Mouse (Mus musculus) G1E (cell line): Measurements from ENCODE around the gene Inhbc. TPM values are rescaled to one million over a fixed set of nuclear protein-coding genes. Genes with fewer than 3 reads are reported as not detected.
A peak's percentile ranks its signal among the peaks of the same experiment; 100 is the strongest.

Source experiments
- ATAC-seq: 2 replicates; pipeline ENCODE4 v1.8.0; 2016; ENCODE audit warnings: mild to moderate bottlenecking; ENCODE audit not compliant: insufficient number of reproducible peaks, poor library complexity, low FRiP score, severe bottlenecking; ENCODE audit errors: extremely low read depth
- DNase-seq: peaks from one replicate; pipeline ENCODE4 v3.0.0; 2012; ENCODE audit warnings: low spot score
- H3K27me3 ChIP-seq: 2 replicates; pipeline ENCODE4 v1.6.1; 2012; ENCODE audit warnings: mild to moderate bottlenecking, low read length, inconsistent platforms; ENCODE audit not compliant: insufficient read depth
- H3K36me3 ChIP-seq: replicated peaks from 2 replicates; pipeline ENCODE3; 2012; ENCODE audit warnings: mild to moderate bottlenecking, inconsistent platforms
- H3K4me1 ChIP-seq: 2 replicates; pipeline ENCODE4 v1.6.1; 2012; ENCODE audit warnings: low read depth, low read length, inconsistent platforms, mixed read lengths; ENCODE audit not compliant: insufficient read depth
- H3K4me3 ChIP-seq: 2 replicates; pipeline ENCODE4 v1.5.1; 2012; ENCODE audit warnings: low read depth, mild to moderate bottlenecking, inconsistent platforms, low read length, moderate library complexity, mixed read lengths
- H3K9me3 ChIP-seq: replicated peaks from 2 replicates; pipeline ENCODE4 v1.6.1; 2012; ENCODE audit warnings: inconsistent platforms
- CTCF ChIP-seq: IDR thresholded peaks from 2 replicates; pipeline ENCODE4 v1.5.1; 2012; ENCODE audit warnings: low read depth, low read length, inconsistent platforms, mixed read lengths
- GATA1 ChIP-seq: IDR thresholded peaks from 2 replicates; pipeline ENCODE4 v1.6.1; 2012; ENCODE audit warnings: borderline replicate concordance, low read length, inconsistent platforms, mixed read lengths
- GATA2 ChIP-seq: IDR thresholded peaks from 2 replicates; pipeline ENCODE4 v1.6.1; 2012; ENCODE audit warnings: low read depth, low read length, inconsistent platforms, borderline replicate concordance
- POLR2AphosphoS5 ChIP-seq: IDR thresholded peaks from 2 replicates; pipeline ENCODE4 v1.6.1; 2012; ENCODE audit warnings: low read depth, low read length, inconsistent platforms; ENCODE audit not compliant: insufficient replicate concordance
- TAL1 ChIP-seq: conservative IDR thresholded peaks from 2 replicates; pipeline ENCODE4 v1.6.1; 2012; ENCODE audit warnings: low read depth, low read length, inconsistent platforms, mixed read lengths
- polyA plus RNA-seq: library from polyadenylated mRNA; stranded (reverse); fragments of >175 nt; gene quantifications from 2 replicates; pipeline ENCODE4 v1.2.3, GENCODE M21; 2012
- total RNA-seq, 2 experiments: library from RNA; stranded (forward) in 1 of 2; stranded (reverse) in 1 of 2; fragments of 200-1000 nt in 1 of 2; fragments of >200 nt in 1 of 2; fragmentation: Nextera tagmentation in 1 of 2; gene quantifications; 2 replicates each; pipeline ENCODE4 v1.2.3; 2014 to 2017

Gene Inhbc
- total and polyA plus RNA-seq, 3 experiments, result 0.05 TPM; not detected in 2

DNA sequence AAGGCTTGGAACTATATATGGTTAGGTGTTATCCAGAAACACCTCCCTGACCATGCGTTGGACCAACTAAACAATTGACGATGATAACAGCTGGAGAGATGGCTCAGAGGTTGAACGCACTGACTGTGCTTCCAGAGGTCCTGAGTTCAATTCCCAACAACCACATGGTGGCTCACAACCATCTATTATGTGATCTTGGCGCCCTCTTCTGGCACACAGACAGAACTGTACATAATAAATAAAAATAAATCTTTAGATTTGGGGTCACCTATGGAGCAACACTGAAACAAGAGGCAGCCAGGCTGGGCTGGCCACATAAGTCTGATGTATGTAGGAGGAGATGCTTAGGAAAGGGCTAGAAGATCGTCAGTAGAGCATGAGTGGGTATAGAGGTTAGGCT, 37.1 kb downstream of the Inhbc start:
- TF ChIP-seq CTCF (no peak), TAL1 (no peak), POLR2AphosphoS5 (no peak), GATA2 (no peak), GATA1 (no peak)
- H3K9me3 ChIP-seq, result no peaks in the 10 kb centered on the region
- peaks cover 47% of the 10 kb centered on the region for H3K36me3 ChIP-seq
- DNase-seq, result no peak
- no peak overlapping the region for H3K4me3 ChIP-seq
- H3K4me1 ChIP-seq, result peaks cover 62% of the 10 kb centered on the region
- peaks cover 15% of the 10 kb centered on the region for H3K27me3 ChIP-seq
- ATAC-seq, result no peak

GRCm38 (mm10) chr10:127332211-127332874, 37.9 kb downstream of the Inhbc start:
- H3K4me3 ChIP-seq, result no peak overlapping the region
- no peak for ATAC-seq
- H3K27me3 ChIP-seq, result peaks cover 9% of the 10 kb centered on the region; the same call in 1 of the 2 replicates
- peaks cover 55% of the 10 kb centered on the region for H3K36me3 ChIP-seq
- no peak for DNase-seq
- peaks cover 62% of the 10 kb centered on the region for H3K4me1 ChIP-seq
- no peaks in the 10 kb centered on the region for H3K9me3 ChIP-seq
- TF ChIP-seq POLR2AphosphoS5 (no peak), CTCF (peak; percentile 53), GATA1 (no peak), TAL1 (no peak), GATA2 (no peak)

DNA sequence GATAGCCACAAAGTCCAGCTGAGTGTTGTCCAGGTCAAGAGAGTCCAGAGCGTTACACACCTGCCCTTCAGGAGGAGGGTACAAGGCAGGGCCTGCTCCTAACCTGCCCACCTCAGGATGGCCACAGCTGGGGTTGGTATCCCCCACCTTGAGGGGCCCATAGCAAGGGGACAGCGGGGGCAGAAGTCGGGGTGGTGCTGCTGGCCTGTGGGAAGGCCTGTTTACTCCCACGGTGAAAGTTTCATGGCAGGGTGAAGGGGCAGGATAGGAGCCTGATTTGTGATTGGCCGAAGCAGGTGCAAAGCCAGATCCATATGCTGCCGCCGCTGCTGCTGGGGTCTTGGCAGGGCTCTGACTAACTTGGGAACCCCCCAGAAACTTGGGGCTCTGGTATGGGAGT, 40.0 kb downstream of the Inhbc start:
- Histone ChIP-seq H3K4me3 (no peak overlapping the region; the same call in 1 of the 2 replicates), H3K9me3 (no peaks in the 10 kb centered on the region), H3K27me3 (no peaks in the 10 kb centered on the region), H3K36me3 (peaks cover 75% of the 10 kb centered on the region), H3K4me1 (peaks cover 74% of the 10 kb centered on the region)
- ATAC-seq (no peak), DNase-seq (no peak)
- TF ChIP-seq GATA2 (no peak), CTCF (no peak), POLR2AphosphoS5 (no peak), TAL1 (no peak), GATA1 (no peak)

GRCm38 (mm10) chr10:127327461-127328145, 42.6 kb downstream of the Inhbc start:
- Histone ChIP-seq H3K27me3 (no peaks in the 10 kb centered on the region), H3K4me3 (peak overlapping the region; percentile 85), H3K9me3 (no peaks in the 10 kb centered on the region), H3K4me1 (peaks cover 96% of the 10 kb centered on the region), H3K36me3 (peaks cover 72% of the 10 kb centered on the region)
- ATAC-seq, result no peak
- no peak for DNase-seq
- TF ChIP-seq GATA1, result no peak
- no peak for TF ChIP-seq CTCF
- TF ChIP-seq TAL1, result no peak
- TF ChIP-seq POLR2AphosphoS5, result no peak
- TF ChIP-seq GATA2, result no peak

DNA sequence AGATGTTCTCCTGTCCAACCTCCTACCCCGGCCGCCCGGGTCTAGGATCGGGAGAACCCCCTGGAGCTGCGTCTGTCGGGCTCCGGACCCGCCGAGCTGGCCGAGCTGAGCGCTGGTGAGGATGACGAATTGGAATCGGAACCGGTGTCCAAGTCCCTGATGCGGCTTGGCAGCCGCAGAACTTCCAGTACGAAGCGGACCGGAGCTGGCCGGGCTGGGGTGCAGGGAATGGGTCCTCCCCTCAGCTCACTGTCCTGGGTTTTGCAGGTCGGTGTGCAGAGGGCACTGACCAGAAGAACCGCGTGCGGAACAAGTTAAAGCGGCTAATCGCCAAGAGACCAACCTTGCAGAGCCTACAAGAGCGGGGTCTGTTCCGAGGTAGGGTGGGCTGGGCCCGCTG, 43.4 kb downstream of the Inhbc start:
- Histone ChIP-seq H3K4me1 (peaks cover 98% of the 10 kb centered on the region), H3K27me3 (no peaks in the 10 kb centered on the region), H3K36me3 (peaks cover 65% of the 10 kb centered on the region), H3K4me3 (peak overlapping the region; percentile 85), H3K9me3 (no peaks in the 10 kb centered on the region)
- TF ChIP-seq GATA2, result no peak
- TF ChIP-seq CTCF, result no peak
- TF ChIP-seq POLR2AphosphoS5, result no peak
- TF ChIP-seq GATA1, result no peak
- no peak for TF ChIP-seq TAL1
- ATAC-seq (no peak), DNase-seq (no peak)

DNA sequence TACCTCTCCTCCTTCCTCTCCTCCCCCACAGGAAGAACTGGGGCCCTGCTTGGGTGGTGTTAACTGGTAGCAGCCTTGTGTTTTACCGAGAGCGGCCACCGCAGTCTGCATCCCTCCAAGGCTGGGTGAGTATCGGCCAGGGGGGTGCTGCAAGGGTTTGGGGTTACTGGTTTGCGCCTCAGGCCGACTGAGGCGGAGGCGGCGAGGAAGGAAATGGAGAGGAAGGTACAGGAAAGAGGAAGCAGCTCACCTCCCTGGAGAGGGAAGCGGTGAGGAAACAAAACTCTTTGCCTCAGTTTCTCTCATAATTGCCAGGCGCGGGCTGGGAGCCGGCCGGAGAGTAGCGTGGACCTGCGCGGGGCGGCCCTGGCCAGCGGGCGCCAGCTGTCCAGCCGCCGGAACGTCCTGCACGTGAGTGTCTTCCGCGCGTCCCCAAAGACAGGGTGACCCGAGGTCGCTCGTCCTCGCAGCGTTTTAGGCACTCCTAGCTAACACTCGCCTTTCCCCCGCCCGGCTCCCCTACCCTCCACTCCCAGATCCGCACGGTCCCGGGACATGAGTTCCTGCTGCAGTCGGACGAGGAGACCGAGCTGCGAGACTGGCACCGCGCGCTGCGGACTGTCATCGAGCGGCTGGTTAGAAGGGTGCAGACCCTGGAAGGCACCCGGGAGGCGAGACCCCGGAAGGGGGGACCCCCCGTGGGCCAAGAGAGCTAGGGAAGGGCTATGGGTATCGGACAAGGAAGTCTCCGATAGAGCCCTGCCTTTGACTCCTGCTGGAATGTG, 44.0 kb downstream of the Inhbc start:
- Histone ChIP-seq H3K27me3 (no peaks in the 10 kb centered on the region), H3K4me3 (peak overlapping the region; percentile 85), H3K4me1 (peaks cover 99% of the 10 kb centered on the region), H3K9me3 (no peaks in the 10 kb centered on the region), H3K36me3 (peaks cover 62% of the 10 kb centered on the region)
- no peak for TF ChIP-seq GATA2
- TF ChIP-seq TAL1, result no peak
- TF ChIP-seq GATA1, result no peak
- no peak for TF ChIP-seq CTCF
- no peak for TF ChIP-seq POLR2AphosphoS5
- peak; percentile 74 for DNase-seq
- ATAC-seq, result no peak; the same call in 1 of the 2 replicates
